Mouse (Mus musculus) embryonic facial prominence, embryonic 11.5 days (tissue): ENCODE measurements at regions not wholly inside any gene's neighbourhood (a gene's known extent, or its start where the extent isn't known, plus 50 kb on each side); places are given as distances from the start of the nearest gene placed in this dataset.

Experiments
- ATAC-seq: fragments of 200-750 bp; cut with Nextera tagmentation; replicated peaks from 2 replicates; pipeline ENCODE4 v1.8.0; 2017; ENCODE audit warnings: low read depth; ENCODE audit not compliant: insufficient number of reproducible peaks, low FRiP score, low TSS enrichment
- DNase-seq: peaks from one replicate; pipeline ENCODE4 v3.0.0-alpha.2; 2015; ENCODE audit warnings: low spot score
- H3K27ac ChIP-seq: fragments of 300-500 bp; sonication (generic); replicated peaks from 2 replicates; pipeline ENCODE4 v1.5.1; 2014; ENCODE audit warnings: mild to moderate bottlenecking, low read depth, low read length, control low read depth
- H3K27me3 ChIP-seq: fragments of 300-500 bp; sonication (generic); 2 replicates; pipeline ENCODE4 v1.6.1; 2014; ENCODE audit warnings: mild to moderate bottlenecking, low read length, moderate library complexity, mixed read lengths; ENCODE audit not compliant: control insufficient read depth, insufficient read depth
- H3K36me3 ChIP-seq: fragments of 300-500 bp; sonication (generic); replicated peaks from 2 replicates; pipeline ENCODE4 v1.6.1; 2014; ENCODE audit warnings: low read depth, mild to moderate bottlenecking, low read length, moderate library complexity, mixed read lengths; ENCODE audit not compliant: control insufficient read depth, insufficient read depth
- H3K4me1 ChIP-seq: fragments of 300-500 bp; sonication (generic); 2 replicates; pipeline ENCODE4 v1.6.1; 2014; ENCODE audit warnings: low read length, mixed read lengths; ENCODE audit not compliant: control insufficient read depth, insufficient read depth
- H3K4me2 ChIP-seq: fragments of 300-500 bp; sonication (generic); 2 replicates; pipeline ENCODE4 v1.6.1; 2014; ENCODE audit warnings: low read depth, mild to moderate bottlenecking, control low read depth, low read length, moderate library complexity
- H3K4me3 ChIP-seq: fragments of 300-500 bp; sonication (generic); 2 replicates; pipeline ENCODE4 v1.5.1; 2014; ENCODE audit warnings: low read depth, low read length, control low read depth
- H3K9ac ChIP-seq: fragments of 300-500 bp; sonication (generic); replicated peaks from 2 replicates; pipeline ENCODE4 v1.6.1; 2014; ENCODE audit warnings: mild to moderate bottlenecking, control low read depth, low read length
- H3K9me3 ChIP-seq: fragments of 300-500 bp; sonication (generic); replicated peaks from 2 replicates; pipeline ENCODE4 v1.6.1; 2016; ENCODE audit warnings: mild to moderate bottlenecking, low read length, inconsistent platforms, mixed read lengths; ENCODE audit not compliant: control insufficient read depth
- WGBS: fragments of 180-500 bp; shearing (Covaris S2); extraction: QIAGEN DNeasy Blood & Tissue Kit; methylation state at CpG from one replicate; pipeline ENCODE4 v1.1.7; 2014; 5-methylcytosine and 5-hydroxymethylcytosine counted together

DNA sequence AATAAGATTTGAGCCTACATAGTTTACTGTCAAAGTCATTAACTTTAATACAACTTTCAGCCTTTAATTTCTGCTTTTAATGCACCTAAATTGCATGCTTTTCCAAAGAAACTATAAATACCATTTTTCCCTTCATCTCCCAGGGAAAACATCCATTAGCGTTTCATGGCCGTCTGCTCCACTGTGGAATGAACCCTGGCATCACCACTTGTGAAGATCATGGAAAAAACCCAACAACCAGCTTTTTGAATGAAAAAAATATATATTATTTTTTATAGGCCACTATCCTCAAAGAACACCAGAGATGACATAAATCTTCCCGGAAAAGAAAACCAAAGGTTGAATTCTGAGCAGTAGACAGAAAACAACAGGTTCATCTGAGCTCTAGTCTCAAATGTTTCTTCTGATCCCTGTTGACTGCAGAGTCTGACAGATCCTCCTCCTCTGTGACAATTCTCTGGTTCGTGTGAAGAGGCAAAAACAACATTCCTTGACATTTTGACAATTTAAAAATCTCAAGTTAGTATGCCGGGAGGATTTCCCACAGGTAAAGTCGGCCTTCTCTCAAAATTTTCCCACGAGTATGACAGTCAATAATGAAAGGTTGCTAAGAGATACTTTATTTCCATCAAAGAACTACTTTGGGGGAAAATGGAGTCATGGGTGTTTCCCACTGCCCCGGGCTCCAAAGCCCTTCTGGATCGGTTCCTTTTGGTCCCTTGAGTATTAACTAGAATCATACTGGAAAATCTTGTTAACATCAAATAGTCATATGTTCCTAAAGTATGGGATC, 119.7 kb upstream of the Cpm start:
- Histone ChIP-seq H3K4me2 (no peak overlapping the region), H3K27ac (no peak overlapping the region), H3K4me1 (no peaks in the 10 kb centered on the region), H3K4me3 (no peak overlapping the region), H3K36me3 (no peaks in the 10 kb centered on the region), H3K27me3 (no peaks in the 10 kb centered on the region), H3K9me3 (no peaks in the 10 kb centered on the region), H3K9ac (no peak overlapping the region)
- DNase-seq (no peak), ATAC-seq (no peak)
- WGBS, result 80% methylated on average over 9 of the region's 9 CpGs

DNA sequence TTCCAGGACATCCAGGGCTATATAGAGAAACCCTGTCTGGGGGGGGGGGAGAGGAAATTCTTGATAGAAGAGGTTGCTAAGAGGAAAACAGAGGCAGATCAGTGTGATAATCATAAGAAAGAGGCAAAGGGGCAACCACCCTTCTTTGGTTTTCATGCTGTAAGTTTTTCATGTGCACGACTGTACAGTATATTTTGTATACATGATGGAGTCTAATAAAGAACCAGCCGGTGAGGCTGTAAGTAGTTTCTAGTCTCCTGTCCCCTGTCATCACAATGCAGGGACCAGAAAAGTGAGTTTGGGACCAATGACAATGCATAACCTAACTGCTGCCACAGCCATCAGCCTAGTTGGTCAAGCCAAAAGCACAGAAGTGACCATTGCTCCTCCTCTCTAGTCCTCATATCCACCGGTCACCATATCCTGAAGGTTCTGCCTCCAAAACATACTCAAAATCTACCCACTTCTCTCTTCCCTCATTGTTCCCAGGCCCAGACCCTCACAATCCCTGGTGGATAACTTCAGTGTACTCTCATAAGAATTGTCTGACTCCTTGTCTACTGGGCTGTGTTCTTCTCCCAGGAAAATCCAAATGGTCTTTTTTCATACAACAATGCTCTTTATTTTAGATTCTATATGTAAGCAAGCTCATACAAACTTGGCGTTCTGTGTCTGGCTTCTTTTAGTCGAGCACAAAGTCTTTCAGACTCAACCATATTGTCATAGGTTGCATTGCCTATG, 122.9 kb upstream of the Cpm start:
- 92% methylated on average over 5 of the region's 5 CpGs for WGBS
- Histone ChIP-seq H3K9ac (no peak overlapping the region), H3K9me3 (no peaks in the 10 kb centered on the region), H3K27me3 (no peaks in the 10 kb centered on the region), H3K4me2 (no peak overlapping the region), H3K4me1 (no peaks in the 10 kb centered on the region), H3K36me3 (no peaks in the 10 kb centered on the region), H3K4me3 (no peak overlapping the region), H3K27ac (no peak overlapping the region)
- DNase-seq (no peak), ATAC-seq (no peak)

DNA sequence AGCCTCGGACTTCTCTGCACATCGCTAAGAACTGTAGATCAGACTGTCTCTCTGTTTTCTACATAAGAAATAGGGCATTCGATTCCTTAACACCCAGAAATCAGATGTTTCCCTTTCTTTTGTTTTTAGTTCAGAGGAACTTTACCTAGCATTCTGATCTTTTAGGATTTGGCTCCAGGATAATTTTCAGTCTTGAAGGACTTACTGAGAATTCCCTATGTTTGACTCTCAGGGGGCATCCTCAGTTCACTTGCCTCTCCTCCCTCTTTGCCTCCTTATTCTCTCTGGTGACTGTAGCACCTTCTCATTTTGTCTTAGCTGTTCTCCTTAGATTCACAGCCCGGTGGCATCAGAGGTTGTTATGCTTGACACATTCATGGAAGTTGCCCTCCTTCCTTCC, 123.8 kb upstream of the Cpm start:
- Histone ChIP-seq H3K4me1 (no peaks in the 10 kb centered on the region), H3K4me2 (no peak overlapping the region), H3K27ac (no peak overlapping the region), H3K27me3 (no peaks in the 10 kb centered on the region), H3K36me3 (no peaks in the 10 kb centered on the region), H3K9me3 (no peaks in the 10 kb centered on the region), H3K4me3 (no peak overlapping the region), H3K9ac (no peak overlapping the region)
- WGBS, result 81% methylated on average over 4 of the region's 4 CpGs
- DNase-seq (no peak), ATAC-seq (no peak)

DNA sequence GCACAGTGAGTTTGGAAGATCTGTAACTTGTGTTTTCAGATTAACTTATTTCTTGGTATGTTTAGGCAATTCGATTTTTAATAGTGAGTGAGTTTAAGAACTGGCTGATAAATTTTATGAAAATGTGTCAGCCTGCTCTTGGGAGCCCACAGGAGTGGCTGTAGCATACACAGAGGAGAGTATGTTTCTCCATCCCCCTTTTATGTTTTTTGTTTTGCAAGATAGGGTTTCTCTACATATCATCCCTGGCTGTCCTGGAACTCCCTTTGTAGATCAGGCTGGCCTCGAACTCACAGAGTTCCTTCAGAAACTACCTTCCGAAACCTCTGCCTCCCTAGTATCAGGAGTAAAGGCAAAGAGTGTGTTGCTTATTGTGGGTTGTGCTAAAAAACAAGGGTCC, 124.2 kb upstream of the Cpm start:
- H3K36me3 ChIP-seq, result no peaks in the 10 kb centered on the region
- ATAC-seq (no peak), DNase-seq (no peak)
- H3K4me2 ChIP-seq, result no peak overlapping the region
- H3K27me3 ChIP-seq, result no peaks in the 10 kb centered on the region
- no peak overlapping the region for H3K9ac ChIP-seq
- H3K4me1 ChIP-seq, result no peaks in the 10 kb centered on the region
- WGBS, result 78% methylated on average over 3 of the region's 3 CpGs
- no peaks in the 10 kb centered on the region for H3K9me3 ChIP-seq
- no peak overlapping the region for H3K4me3 ChIP-seq
- H3K27ac ChIP-seq, result no peak overlapping the region

DNA sequence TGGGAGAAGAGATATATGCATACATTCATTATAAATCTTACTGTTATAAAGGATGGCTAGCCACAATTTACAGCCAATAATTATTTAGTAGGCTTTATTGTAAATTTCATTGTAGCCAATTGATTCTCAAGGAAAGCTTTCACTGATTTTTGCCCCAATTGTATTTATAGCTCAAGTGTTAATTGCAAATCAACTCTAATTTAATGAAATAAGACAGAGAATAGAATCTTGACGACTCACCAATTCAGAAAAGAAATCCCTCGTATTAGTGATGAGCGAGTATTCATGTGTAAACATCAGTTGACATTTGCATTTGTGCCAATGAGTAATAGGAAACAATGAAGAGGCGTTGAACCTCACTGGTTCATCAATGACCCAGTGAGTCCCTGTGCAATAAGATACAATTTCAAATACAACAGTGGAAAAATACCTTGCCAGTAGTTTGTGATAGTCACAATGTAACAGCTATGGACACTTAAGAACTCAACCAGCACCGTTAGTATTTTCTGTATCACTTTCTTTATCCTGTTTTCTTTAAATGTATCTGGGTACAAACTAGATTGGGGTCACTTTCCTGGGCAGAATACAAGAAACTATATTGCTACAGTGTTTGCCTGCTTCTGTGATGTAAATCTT, 124.6 kb upstream of the Cpsf6 start:
- Histone ChIP-seq H3K4me2 (no peak overlapping the region), H3K27ac (no peak overlapping the region), H3K36me3 (no peaks in the 10 kb centered on the region), H3K4me3 (no peak overlapping the region), H3K9me3 (no peaks in the 10 kb centered on the region), H3K4me1 (no peaks in the 10 kb centered on the region), H3K27me3 (no peaks in the 10 kb centered on the region), H3K9ac (no peak overlapping the region)
- ATAC-seq (no peak), DNase-seq (no peak)
- WGBS, result 81% methylated on average over 5 of the region's 5 CpGs

DNA sequence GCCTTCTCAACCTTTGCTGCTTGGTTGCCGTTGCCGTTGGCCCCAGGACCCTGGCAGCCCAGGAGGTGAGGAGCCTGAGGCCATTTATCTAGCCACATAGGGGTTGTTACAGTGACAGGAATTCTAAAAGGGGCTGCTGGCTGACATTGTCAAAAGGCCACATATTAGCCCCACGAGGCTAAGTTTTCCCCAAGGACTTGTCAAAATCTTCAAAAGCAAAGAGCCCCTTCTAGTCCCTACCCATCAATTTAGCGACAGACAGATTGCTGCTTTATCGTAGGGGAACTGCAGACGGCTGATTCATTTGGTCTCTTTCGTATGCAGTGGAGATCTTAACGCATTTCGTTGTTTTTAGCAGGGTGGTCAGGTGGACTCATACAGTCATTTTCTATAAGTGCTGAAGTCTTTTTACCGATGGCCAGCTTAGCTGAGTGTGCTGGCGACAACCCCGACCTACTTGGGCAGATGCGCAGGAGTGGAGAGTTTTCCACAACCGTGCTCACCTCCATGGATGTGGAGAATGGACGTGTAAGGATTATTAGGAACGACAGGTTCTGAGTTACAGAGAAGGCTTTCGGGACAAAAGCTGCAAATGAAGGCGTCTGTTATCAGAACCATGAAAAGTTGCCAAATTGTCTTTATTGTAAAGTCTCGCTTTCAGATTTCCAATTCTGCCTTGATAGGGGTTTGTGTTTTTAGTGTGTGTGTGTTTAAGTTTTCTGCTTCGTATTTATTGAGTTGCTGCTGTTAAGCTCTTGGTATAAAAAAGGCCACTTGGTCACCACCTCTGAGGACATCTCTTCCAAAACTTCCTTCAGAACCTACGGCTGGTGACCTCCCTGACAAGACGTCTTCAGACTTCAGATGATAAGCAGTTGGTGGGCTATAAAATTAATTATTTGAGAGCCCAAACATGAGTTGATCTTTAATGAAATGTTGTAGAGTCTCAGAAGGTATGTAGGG, 123.7 kb upstream of the Cpsf6 start:
- 76% methylated on average over 22 of the region's 22 CpGs for WGBS
- Histone ChIP-seq H3K4me1 (no peaks in the 10 kb centered on the region), H3K4me3 (no peak overlapping the region), H3K27ac (no peak overlapping the region), H3K9ac (no peak overlapping the region), H3K4me2 (no peak overlapping the region), H3K9me3 (no peaks in the 10 kb centered on the region), H3K27me3 (no peaks in the 10 kb centered on the region), H3K36me3 (no peaks in the 10 kb centered on the region)
- no peak for ATAC-seq
- DNase-seq, result no peak

DNA sequence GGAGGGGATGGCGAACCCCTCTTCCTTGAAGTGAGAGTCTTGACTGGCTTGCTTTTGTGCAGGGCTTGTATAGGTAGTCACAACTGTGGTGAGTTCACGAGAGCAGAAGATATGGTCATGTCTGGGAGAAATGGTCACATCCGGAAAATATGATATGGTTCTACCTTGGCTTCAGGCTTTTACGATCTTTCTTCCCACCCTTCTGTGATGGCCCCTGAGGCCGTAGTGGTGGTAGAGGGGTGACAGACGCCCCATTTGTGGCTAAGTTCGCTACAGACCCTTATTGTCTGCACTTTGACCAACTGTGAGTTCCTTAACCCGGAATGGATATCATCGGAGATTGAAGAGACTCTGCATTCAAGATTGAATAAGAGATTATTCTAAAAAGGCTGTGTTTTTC, 122.9 kb upstream of the Cpsf6 start:
- no peak overlapping the region for H3K27ac ChIP-seq
- H3K9ac ChIP-seq, result no peak overlapping the region
- no peak overlapping the region for H3K4me3 ChIP-seq
- H3K36me3 ChIP-seq, result no peaks in the 10 kb centered on the region
- WGBS, result 86% methylated on average over 9 of the region's 9 CpGs
- ATAC-seq, result no peak
- no peak for DNase-seq
- H3K4me1 ChIP-seq, result no peaks in the 10 kb centered on the region
- no peaks in the 10 kb centered on the region for H3K27me3 ChIP-seq
- no peaks in the 10 kb centered on the region for H3K9me3 ChIP-seq
- H3K4me2 ChIP-seq, result no peak overlapping the region
